8 mouse cellular contexts compared by ENCODE assay signal in genomic region chr17:27622611-27623359, GRCm38 (mm10). TPM values are rescaled to one million over a fixed set of nuclear protein-coding genes. Genes with fewer than 3 reads are reported as not detected.
DNase-seq lines count a peak whose midpoint lies in the region; ATAC-seq and TF ChIP-seq lines count a peak whose summit lies in the region.
"Had no signal": no experiment of that assay in that cellular context is flagged by ENCODE, and none has a peak within 500 bp of the region (broad histone marks: within the 10 kb centered on the region; RNA-seq: fewer than 3 reads in every experiment).

No protein-coding gene starts in this region.

- H3K36me3 ChIP-seq in E14TG2a.4 (ENCODE audit: insufficient read depth, low read length): peaks cover 26% of the 10 kb centered on the region
- no peaks in the 10 kb centered on the region for H3K36me3 ChIP-seq in embryonic facial prominence, embryonic 11.5 days (replicated peaks; ENCODE audit: control insufficient read depth, insufficient read depth, low read depth, low read length)
- peaks cover 3% of the 10 kb centered on the region for H3K36me3 ChIP-seq in limb, embryonic 15.5 days
- no peaks in the 10 kb centered on the region for H3K36me3 ChIP-seq in midbrain, embryonic 14.5 days (ENCODE audit: control insufficient read depth, insufficient read depth, low read length)
- H3K36me3 ChIP-seq in stomach, postnatal 0 days (ENCODE audit: control insufficient read depth, insufficient read depth, low read length): no peaks in the 10 kb centered on the region

- peak overlapping the region; percentile 100 for H3K9ac ChIP-seq in embryonic facial prominence, embryonic 11.5 days (replicated peaks; ENCODE audit: low read length)
- peak overlapping the region; percentile 96 for H3K9ac ChIP-seq in limb, embryonic 15.5 days
- H3K9ac ChIP-seq in midbrain, embryonic 14.5 days (replicated peaks; ENCODE audit: low read length): peak overlapping the region; percentile 99
- peak overlapping the region; percentile 96 for H3K9ac ChIP-seq in stomach, postnatal 0 days (ENCODE audit: low read length)

- no peaks in the 10 kb centered on the region for H3K9me3 ChIP-seq in E14TG2a.4 (ENCODE audit: low read length)
- no peaks in the 10 kb centered on the region for H3K9me3 ChIP-seq in embryonic facial prominence, embryonic 11.5 days (replicated peaks; ENCODE audit: control insufficient read depth, low read length)
- H3K9me3 ChIP-seq in limb, embryonic 15.5 days: no peaks in the 10 kb centered on the region
- H3K9me3 ChIP-seq in midbrain, embryonic 14.5 days (ENCODE audit: control insufficient read depth, low read length): no peaks in the 10 kb centered on the region
- no peaks in the 10 kb centered on the region for H3K9me3 ChIP-seq in stomach, postnatal 0 days (ENCODE audit: control insufficient read depth, low read length)

- WGBS in embryonic facial prominence, embryonic 11.5 days: under 1% methylated on average over 61 of the region's 80 CpGs
- 0% methylated on average over 67 of the region's 80 CpGs for WGBS in limb, embryonic 15.5 days
- under 1% methylated on average over 72 of the region's 80 CpGs for WGBS in midbrain, embryonic 14.5 days
- under 1% methylated on average over 59 of the region's 80 CpGs for WGBS in stomach, postnatal 0 days

- peak; percentile 26 for ATAC-seq in activated CD4-positive, CD25-positive, alpha-beta regulatory T cell, adult 4 months
- peak; percentile 46 for ATAC-seq in embryonic facial prominence, embryonic 11.5 days (replicated peaks; ENCODE audit: insufficient number of reproducible peaks, low FRiP score, low TSS enrichment, low read depth)
- ATAC-seq in limb, embryonic 15.5 days (ENCODE audit: insufficient number of reproducible peaks, low FRiP score, low TSS enrichment, low read depth): peak; percentile 68
- ATAC-seq in midbrain, embryonic 14.5 days (ENCODE audit: low FRiP score, low TSS enrichment): peak; percentile 49
- ATAC-seq in stomach, postnatal 0 days (ENCODE audit: low FRiP score, low TSS enrichment): peak; percentile 73

- peaks cover 82% of the 10 kb centered on the region for H3K4me1 ChIP-seq in E14TG2a.4 (replicated peaks; ENCODE audit: low read depth, low read length)
- no peaks in the 10 kb centered on the region; the same call in 1 of the 2 replicates for H3K4me1 ChIP-seq in embryonic facial prominence, embryonic 11.5 days (ENCODE audit: control insufficient read depth, insufficient read depth, low read length)
- peaks cover 32% of the 10 kb centered on the region for H3K4me1 ChIP-seq in limb, embryonic 15.5 days
- peaks cover 31% of the 10 kb centered on the region for H3K4me1 ChIP-seq in midbrain, embryonic 14.5 days (ENCODE audit: control insufficient read depth, insufficient read depth, low read length)
- peaks cover 3% of the 10 kb centered on the region; the same call in 1 of the 2 replicates for H3K4me1 ChIP-seq in stomach, postnatal 0 days (replicated peaks; ENCODE audit: control insufficient read depth, insufficient read depth)

- H3K4me2 ChIP-seq in embryonic facial prominence, embryonic 11.5 days (ENCODE audit: low read depth, low read length): peak overlapping the region; percentile 31
- peak overlapping the region; percentile 65 for H3K4me2 ChIP-seq in limb, embryonic 15.5 days
- peak overlapping the region; percentile 72 for H3K4me2 ChIP-seq in midbrain, embryonic 14.5 days (ENCODE audit: low read length)
- peak overlapping the region; percentile 78 for H3K4me2 ChIP-seq in stomach, postnatal 0 days (replicated peaks; ENCODE audit: low read depth)

- no peaks in the 10 kb centered on the region for H3K27me3 ChIP-seq in E14TG2a.4 (ENCODE audit: insufficient read depth, low read length)
- no peaks in the 10 kb centered on the region for H3K27me3 ChIP-seq in embryonic facial prominence, embryonic 11.5 days (ENCODE audit: control insufficient read depth, insufficient read depth, low read length)
- H3K27me3 ChIP-seq in limb, embryonic 15.5 days: no peaks in the 10 kb centered on the region
- H3K27me3 ChIP-seq in midbrain, embryonic 14.5 days (ENCODE audit: control insufficient read depth, insufficient read depth, low read length): no peaks in the 10 kb centered on the region
- no peaks in the 10 kb centered on the region for H3K27me3 ChIP-seq in stomach, postnatal 0 days (ENCODE audit: control insufficient read depth, insufficient read depth, low read length)

- peak; percentile 65 for DNase-seq in embryonic facial prominence, embryonic 11.5 days (ENCODE audit: low spot score)
- peak; percentile 52 to 57 for DNase-seq in heart, postnatal 14 days
- peak; percentile 77 for DNase-seq in midbrain, embryonic 14.5 days
- DNase-seq in stomach, postnatal 0 days (ENCODE audit: low spot score): peak; percentile 81

- intact Hi-C loops in heart, postnatal 14 days (cut with DNase I): loop anchor here (2.0 to 5.0 kb wide), 2 partner anchors 18 to 35 kb away; no protein-coding TSS in a partner anchor

- no peak for TF ChIP-seq CTCF in E14TG2a.4 (conservative IDR thresholded peaks at IDR 0.05; ENCODE audit: low read length)
- TF ChIP-seq CTCF in stomach, postnatal 0 days (IDR thresholded peaks at IDR 0.05; ENCODE audit: low read depth): no peak

- TF ChIP-seq EP300 in stomach, postnatal 0 days (optimal IDR thresholded peaks at IDR 0.05): no peak

- peak overlapping the region; percentile 92 for H3K4me3 ChIP-seq in E14TG2a.4 (replicated peaks; ENCODE audit: low read length)
- peak overlapping the region; percentile 96 for H3K4me3 ChIP-seq in embryonic facial prominence, embryonic 11.5 days (ENCODE audit: low read depth, low read length)
- H3K4me3 ChIP-seq in limb, embryonic 15.5 days: peak overlapping the region; percentile 97
- peak overlapping the region; percentile 95 for H3K4me3 ChIP-seq in midbrain, embryonic 14.5 days (replicated peaks; ENCODE audit: low read depth, low read length)
- H3K4me3 ChIP-seq in stomach, postnatal 0 days (ENCODE audit: low read depth, low read length): peak overlapping the region; percentile 95

- H3K27ac ChIP-seq in embryonic facial prominence, embryonic 11.5 days (replicated peaks; ENCODE audit: low read depth, low read length): peak overlapping the region; percentile 92
- peak overlapping the region; percentile 95 for H3K27ac ChIP-seq in limb, embryonic 15.5 days
- peak overlapping the region; percentile 99 for H3K27ac ChIP-seq in midbrain, embryonic 14.5 days (replicated peaks; ENCODE audit: low read depth, low read length)
- peak overlapping the region; percentile 93 for H3K27ac ChIP-seq in stomach, postnatal 0 days (replicated peaks)

RNA-seq across cellular contexts. Expression of gene Nudt3, which starts 0.5 kb away (rescaled TPM):
- 10 to 100 TPM; 34.7 to 38.1 TPM for polyA plus RNA-seq in activated CD4-positive, CD25-positive, alpha-beta regulatory T cell, adult 4 months (2017; shearing (Covaris generic))
- 37.2 and 37.3 TPM in 2 replicates for polyA plus RNA-seq in embryonic facial prominence, embryonic 11.5 days (2014; fragmentation: Nextera tagmentation; extraction: Ambion mirVana)
- 100 to 1,000 TPM; 320 to 341 TPM for total RNA-seq in heart, postnatal 14 days (2021)
- polyA plus RNA-seq in limb, embryonic 15.5 days (2015; fragmentation: Nextera tagmentation; extraction: Ambion mirVana): 84.9 and 85.0 TPM in 2 replicates
- 117 and 224 TPM in 2 replicates for polyA plus RNA-seq in midbrain, embryonic 14.5 days (2014; fragmentation: Nextera tagmentation; extraction: Ambion mirVana)
- polyA plus RNA-seq in stomach, postnatal 0 days (2015; fragmentation: Nextera tagmentation; extraction: Ambion mirVana): 40.6 and 43.9 TPM in 2 replicates

RNA-seq across cellular contexts. Expression of gene RPS10-NUDT3, which starts 12.2 kb away (rescaled TPM):
- polyA plus RNA-seq in activated CD4-positive, CD25-positive, alpha-beta regulatory T cell, adult 4 months (2017; shearing (Covaris generic)): not detected
- not detected in 2 replicates for polyA plus RNA-seq in embryonic facial prominence, embryonic 11.5 days (2014; fragmentation: Nextera tagmentation; extraction: Ambion mirVana)
- not detected for total RNA-seq in heart, postnatal 14 days (2021)
- polyA plus RNA-seq in limb, embryonic 15.5 days (2015; fragmentation: Nextera tagmentation; extraction: Ambion mirVana): not detected in 2 replicates
- polyA plus RNA-seq in midbrain, embryonic 14.5 days (2014; fragmentation: Nextera tagmentation; extraction: Ambion mirVana): not detected in 2 replicates
- polyA plus RNA-seq in stomach, postnatal 0 days (2015; fragmentation: Nextera tagmentation; extraction: Ambion mirVana): not detected in 2 replicates
- total RNA-seq: left cerebral cortex, postnatal 10 days had no signal

RNA-seq across cellular contexts. Expression of gene Rps10, which starts 13.7 kb away (rescaled TPM):
- 1,000 to 10,000 TPM; 1,853 to 2,245 TPM for polyA plus RNA-seq in activated CD4-positive, CD25-positive, alpha-beta regulatory T cell, adult 4 months (2017; shearing (Covaris generic))
- 919 and 920 TPM in 2 replicates for polyA plus RNA-seq in embryonic facial prominence, embryonic 11.5 days (2014; fragmentation: Nextera tagmentation; extraction: Ambion mirVana)
- total RNA-seq in heart, postnatal 14 days (2021): 100 to 1,000 TPM; 542 to 580 TPM
- 793 and 967 TPM in 2 replicates for polyA plus RNA-seq in limb, embryonic 15.5 days (2015; fragmentation: Nextera tagmentation; extraction: Ambion mirVana)
- 563 and 615 TPM in 2 replicates for polyA plus RNA-seq in midbrain, embryonic 14.5 days (2014; fragmentation: Nextera tagmentation; extraction: Ambion mirVana)
- polyA plus RNA-seq in stomach, postnatal 0 days (2015; fragmentation: Nextera tagmentation; extraction: Ambion mirVana): 828 and 879 TPM in 2 replicates

RNA-seq across cellular contexts. Expression of gene Pacsin1, which starts 32.5 kb away (rescaled TPM):
- polyA plus RNA-seq in activated CD4-positive, CD25-positive, alpha-beta regulatory T cell, adult 4 months (2017; shearing (Covaris generic)): 10 to 100 TPM; 26.9 to 41.1 TPM
- 4.7 and 6.4 TPM in 2 replicates for polyA plus RNA-seq in embryonic facial prominence, embryonic 11.5 days (2014; fragmentation: Nextera tagmentation; extraction: Ambion mirVana)
- under 1 TPM; 0.27 to 0.48 TPM for total RNA-seq in heart, postnatal 14 days (2021)
- polyA plus RNA-seq in limb, embryonic 15.5 days (2015; fragmentation: Nextera tagmentation; extraction: Ambion mirVana): 2.5 and 3.4 TPM in 2 replicates
- polyA plus RNA-seq in midbrain, embryonic 14.5 days (2014; fragmentation: Nextera tagmentation; extraction: Ambion mirVana): 33.0 and 42.1 TPM in 2 replicates
- polyA plus RNA-seq in stomach, postnatal 0 days (2015; fragmentation: Nextera tagmentation; extraction: Ambion mirVana): 1.2 and 1.4 TPM in 2 replicates

RNA-seq across cellular contexts. Expression of gene AI413582, which starts 57.2 kb away (rescaled TPM):
- polyA plus RNA-seq in activated CD4-positive, CD25-positive, alpha-beta regulatory T cell, adult 4 months (2017; shearing (Covaris generic)): 100 to 1,000 TPM in 1 of 2 experiments, 10 to 100 TPM in 1; 98.5 to 118 TPM
- polyA plus RNA-seq in embryonic facial prominence, embryonic 11.5 days (2014; fragmentation: Nextera tagmentation; extraction: Ambion mirVana): 13.3 and 16.7 TPM in 2 replicates
- total RNA-seq in heart, postnatal 14 days (2021): 10 to 100 TPM in 1 of 2 experiments, 1 to 10 TPM in 1; 10.0 to 10.4 TPM
- polyA plus RNA-seq in limb, embryonic 15.5 days (2015; fragmentation: Nextera tagmentation; extraction: Ambion mirVana): 28.4 TPM in 2 replicates
- polyA plus RNA-seq in midbrain, embryonic 14.5 days (2014; fragmentation: Nextera tagmentation; extraction: Ambion mirVana): 51.9 and 74.5 TPM in 2 replicates
- 37.1 and 37.7 TPM in 2 replicates for polyA plus RNA-seq in stomach, postnatal 0 days (2015; fragmentation: Nextera tagmentation; extraction: Ambion mirVana)

Comparison
In these comparisons a context has a peak if more than half of its experiments do, and no peak if none do; other contexts are left out.
1. Peak in every context shown above with its lines: DNase-seq, ATAC-seq, H3K4me3 ChIP-seq and H3K27ac ChIP-seq.